Mouse (Mus musculus): ENCODE data around the gene AW011738.

The AW011738 gene

GRCm38 (mm10) chr4:156200623-156201475, 2.3 kb upstream of the AW011738 start, which contains the start of gene Isg15:
TSS of gene Isg15 (minus strand) at chr4:156200818.
- no peak for DNase-seq

DNA sequence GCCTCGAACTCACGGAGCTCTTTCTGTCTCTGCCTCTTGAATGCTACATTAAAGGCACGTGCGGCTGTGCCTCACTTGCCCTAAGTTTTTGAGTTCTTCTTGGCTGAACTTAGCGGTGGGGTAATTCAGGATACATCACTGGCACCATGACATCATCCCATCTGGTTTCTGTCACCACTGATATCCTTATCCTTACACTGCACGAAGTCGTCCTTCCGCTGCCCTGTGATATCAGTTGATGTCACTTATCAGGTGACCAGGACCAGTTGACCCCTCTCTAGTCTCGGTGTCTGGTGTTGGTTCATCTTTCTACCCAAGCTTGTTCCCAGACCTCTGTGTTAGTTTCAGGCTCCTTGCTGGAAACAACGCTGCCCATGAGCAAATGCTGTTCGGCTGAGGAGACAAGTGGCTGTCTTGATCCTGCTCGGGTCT, 626 bp upstream of the AW011738 start:
- DNase-seq: peak in 1 of 2 experiments; percentile 14

- peak; percentile 26 for DNase-seq
Observed at GRCm38 (mm10) chr4:156203413-156204131, 468 bp downstream of the AW011738 start.

DNA sequence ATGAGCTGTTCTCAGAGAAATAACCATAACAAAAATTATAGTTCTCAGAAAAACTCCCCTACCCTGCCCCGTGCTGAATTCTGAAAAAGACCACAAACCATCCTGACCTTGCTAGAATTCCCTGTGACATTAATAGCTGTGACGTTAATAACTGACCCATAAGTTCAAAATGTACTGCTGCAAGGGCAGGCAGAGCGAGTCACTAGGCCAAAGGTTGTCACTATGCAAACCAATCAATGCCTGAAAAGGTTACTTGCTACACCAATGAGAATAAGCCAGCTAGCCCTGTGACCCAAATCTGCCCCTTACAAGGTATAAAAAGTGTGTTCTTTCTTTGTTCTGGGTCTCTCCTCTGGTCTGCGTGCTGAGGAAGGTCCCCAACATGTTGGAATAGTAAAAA, 5.8 kb downstream of the AW011738 start:
- no peak for DNase-seq

- DNase-seq: no peak
Observed at GRCm38 (mm10) chr4:156209963-156210635, 7.0 kb downstream of the AW011738 start.

GRCm38 (mm10) chr4:156213134-156213533, 10.0 kb downstream of the AW011738 start:
- DNase-seq: no peak

DNA sequence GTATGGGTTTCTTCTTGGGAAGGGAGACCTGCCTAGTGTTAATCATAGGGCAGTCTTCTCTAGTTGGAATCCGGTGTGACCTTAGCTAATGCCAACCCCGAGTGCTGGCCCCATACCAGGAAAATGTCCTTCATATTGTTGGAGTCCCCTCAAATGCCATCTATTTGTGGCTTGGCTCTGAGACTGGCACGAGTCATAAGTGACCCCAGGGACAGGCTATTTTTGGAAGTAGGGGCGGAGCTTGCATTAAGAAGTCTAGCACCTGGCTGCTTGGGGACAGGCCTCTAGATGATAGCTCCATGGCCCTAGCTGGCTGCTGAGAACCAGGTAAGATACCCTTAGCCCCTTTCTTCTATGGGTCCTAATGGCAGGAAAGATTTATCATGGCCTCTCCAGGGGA, 12.5 kb downstream of the AW011738 start, which contains the start of gene Perm1:
TSS of gene Perm1 (plus strand) at position 220 of the 400 bp plus-strand sequence.
- peak in 1 of 2 experiments; percentile 41 for DNase-seq

- DNase-seq: no peak
Observed at GRCm38 (mm10) chr4:156216196-156216595, 13.1 kb downstream of the AW011738 start.

DNA sequence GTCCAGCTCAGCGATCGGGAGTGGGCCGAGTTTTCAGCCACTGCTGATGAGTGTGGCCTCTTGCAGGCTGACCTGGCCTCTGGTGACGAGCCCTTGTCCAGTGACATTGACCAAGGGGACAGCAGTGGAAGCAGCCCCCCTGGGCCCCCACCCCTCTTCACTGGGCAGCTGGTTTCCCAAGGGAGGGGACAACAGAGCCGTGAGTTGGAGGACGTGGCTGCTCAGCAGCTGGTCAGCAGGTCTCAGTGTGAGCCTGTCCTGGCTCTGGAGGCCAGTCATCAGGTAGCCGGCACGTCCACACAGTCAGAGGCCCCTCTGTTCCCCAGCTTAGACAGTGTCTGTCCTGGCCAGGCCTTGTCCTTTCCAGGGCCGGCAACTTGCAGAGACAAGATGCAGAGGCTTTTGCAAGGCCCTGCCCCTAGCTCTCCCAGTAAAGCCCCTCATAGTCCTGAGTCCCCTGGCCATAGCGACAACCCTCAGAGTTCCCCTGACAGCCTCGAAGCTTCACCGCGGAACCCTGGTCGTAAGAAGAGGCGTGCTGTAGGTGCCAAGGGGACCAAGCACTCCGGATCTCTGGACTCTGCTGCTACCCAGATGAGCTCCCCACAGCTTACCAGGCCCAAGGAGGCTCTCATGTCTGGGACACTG, 14.0 kb downstream of the AW011738 start:
- DNase-seq: no peak

GRCm38 (mm10) chr4:156217838-156218237, 14.7 kb downstream of the AW011738 start:
- DNase-seq: peak in 1 of 2 experiments; percentile 24

DNA sequence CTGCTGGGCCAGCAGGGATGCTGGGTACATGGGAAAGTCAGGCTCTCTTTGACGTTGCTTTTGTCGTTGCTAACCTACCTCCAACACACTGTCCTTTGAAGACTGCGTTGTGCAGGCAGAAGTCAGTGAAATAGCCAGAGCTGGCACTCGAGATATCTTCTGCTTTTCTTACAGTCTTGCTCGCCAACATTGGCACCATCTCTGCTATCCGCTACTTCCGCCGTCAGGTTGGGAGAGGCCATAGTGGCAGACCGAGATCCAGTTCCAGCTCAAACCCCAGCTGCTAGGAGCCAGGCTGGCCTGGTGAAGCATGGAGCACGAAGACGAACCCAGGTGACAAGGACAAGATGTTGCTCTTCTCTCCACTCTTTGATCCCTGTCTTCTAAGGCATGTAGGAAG, 16.8 kb downstream of the AW011738 start:
- no peak for DNase-seq

DNA sequence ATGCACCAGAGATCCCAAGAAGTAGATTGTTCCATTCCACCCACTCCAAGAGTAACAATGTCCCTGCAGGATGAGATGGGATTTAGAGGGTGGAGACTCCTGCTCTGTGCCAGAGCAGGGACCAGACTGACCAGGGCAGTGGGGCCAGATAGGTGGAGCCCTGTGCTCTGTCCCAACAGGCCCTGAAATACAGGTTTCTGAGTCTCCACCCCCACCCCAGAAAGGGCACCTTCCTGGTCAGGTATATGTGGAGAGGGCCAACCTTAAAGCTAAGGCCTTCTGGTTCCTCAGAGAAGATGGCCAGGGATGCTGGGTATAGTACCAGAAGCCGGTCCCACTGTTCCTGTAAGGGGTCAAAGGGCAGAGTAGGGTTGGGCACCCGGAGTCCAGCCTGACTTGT, 21.2 kb downstream of the AW011738 start:
- no peak for DNase-seq

DNA sequence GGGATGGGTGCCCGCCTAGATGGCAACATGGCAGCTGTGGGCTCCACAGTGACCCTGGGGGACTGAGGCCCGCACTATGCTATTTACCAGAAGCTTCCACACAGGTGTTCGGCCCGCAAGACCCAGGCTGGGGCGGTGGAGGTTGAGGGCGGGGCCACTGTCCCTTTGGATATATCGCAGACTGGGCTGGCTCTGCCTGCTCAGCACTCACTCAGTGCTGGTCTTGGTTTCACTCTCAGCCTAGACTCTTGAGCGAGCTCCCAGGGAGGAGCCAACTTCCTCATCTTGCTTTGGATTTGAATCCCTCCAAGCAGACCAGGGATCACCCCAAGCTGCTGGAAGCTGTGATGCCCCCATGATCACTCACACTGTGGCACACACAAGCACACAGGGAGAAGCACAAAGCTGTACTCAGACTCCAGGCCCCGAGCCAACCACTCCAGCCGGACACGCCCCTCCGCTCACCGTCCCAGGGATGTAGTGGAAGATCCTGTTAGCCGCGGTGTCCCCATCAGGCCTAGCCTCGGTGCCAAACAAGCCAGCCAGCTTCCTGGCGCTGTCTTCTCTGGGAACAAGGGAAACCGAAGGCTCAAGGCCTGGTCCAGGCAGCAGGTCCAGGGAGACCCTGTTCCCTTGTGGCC, 24.8 kb downstream of the AW011738 start:
- DNase-seq: no peak

GRCm38 (mm10) chr4:156228393-156229024, 25.4 kb downstream of the AW011738 start:
- DNase-seq: no peak

- peak; percentile 33 to 38 for DNase-seq
Observed at GRCm38 (mm10) chr4:156234021-156234501, 31.0 kb downstream of the AW011738 start.

GRCm38 (mm10) chr4:156234701-156235213, 31.7 kb downstream of the AW011738 start, which contains the start of gene Plekhn1:
TSS of gene Plekhn1 (minus strand) at chr4:156234857.
- peak; percentile 80 to 86 for DNase-seq

DNA sequence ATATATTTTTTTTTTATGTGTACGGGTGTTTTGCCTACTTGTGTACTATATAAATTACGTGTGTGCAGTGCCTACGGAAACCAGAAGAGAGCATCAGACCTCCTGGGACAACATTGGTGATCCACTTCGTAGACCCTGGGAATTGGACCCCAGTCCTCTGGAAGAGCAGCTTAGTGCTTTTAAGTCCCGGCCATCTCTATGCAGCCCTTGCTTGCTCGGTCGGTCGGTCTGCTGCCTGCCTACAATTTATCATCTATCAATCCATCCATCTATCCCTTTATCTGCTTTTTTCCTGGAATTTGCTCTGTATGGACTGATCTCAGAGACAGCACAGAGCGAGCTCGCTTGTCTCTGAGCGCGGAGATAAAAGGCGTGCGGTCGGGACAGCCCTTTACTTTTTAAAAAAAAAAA, 32.3 kb downstream of the AW011738 start:
- no peak for DNase-seq

GRCm38 (mm10) chr4:156235808-156236533, 32.9 kb downstream of the AW011738 start, which contains the start of gene Noc2l:
TSS of gene Noc2l (plus strand) at chr4:156236010.
- DNase-seq: peak; percentile 91 to 95

GRCm38 (mm10) chr4:156236651-156237447, 33.7 kb downstream of the AW011738 start:
- DNase-seq: no peak

Data from cerebellum, postnatal 36 days (tissue).